Mouse (Mus musculus): ENCODE data around the gene Sp3. TPM values are rescaled to one million over a fixed set of nuclear protein-coding genes. Genes with fewer than 3 reads are reported as not detected.

Sp3 gene
- 34.0 TPM for polyA plus RNA-seq (2015; fragmentation: Illumina TruSeq; extraction: RNeasy Lipid Tissue Mini Kit (QIAGEN cat#74804); ENCODE audit: low read depth, low replicate concordance)

GRCm38 (mm10) chr2:72980337-72981074, at the start of gene Sp3:
TSS of gene Sp3 (minus strand) at chr2:72980446.

GRCm38 (mm10) chr2:72986616-72987015, 6.4 kb upstream of the Sp3 start, which contains the start of gene Gm11084:
TSS of gene Gm11084 (minus strand) at chr2:72986716.

Other genes starting within 250 kb of the Sp3 start
- not detected for gene Gm11084, start 6.3 kb upstream of the Sp3 start, polyA plus RNA-seq (2015; fragmentation: Illumina TruSeq; extraction: RNeasy Lipid Tissue Mini Kit (QIAGEN cat#74804); ENCODE audit: low read depth, low replicate concordance)
- 148 TPM for gene Ola1, start 238.5 kb upstream of the Sp3 start, polyA plus RNA-seq (2015; fragmentation: Illumina TruSeq; extraction: RNeasy Lipid Tissue Mini Kit (QIAGEN cat#74804); ENCODE audit: low read depth, low replicate concordance)